Mouse (Mus musculus) erythroid progenitor cell, adult 5-6 weeks (primary cell): Measurements from ENCODE around the gene Baz1a. TPM values are rescaled to one million over a fixed set of nuclear protein-coding genes. Genes with fewer than 3 reads are reported as not detected.
"Not testable (repeated sequence)": the region's sequence is repeated elsewhere in the genome, so short reads cannot be mapped to it uniquely, and the experiment has no call there.

Experiments used
- ATAC-seq: replicated peaks from 2 replicates; pipeline ENCODE4 v1.8.0; 2016; ENCODE audit warnings: moderate number of reproducible peaks, mild to moderate bottlenecking, moderate TSS enrichment, inconsistent platforms; ENCODE audit not compliant: poor library complexity, low FRiP score, severe bottlenecking
- total RNA-seq, 2 experiments: library from RNA; stranded (forward) in 1 of 2; stranded (reverse) in 1 of 2; fragments of 150-400 nt in 1 of 2; fragments of 186-747, 209-891 nt in 1 of 2; gene quantifications; 2 replicates each; pipeline versions ENCODE4 v1.2.3 to v1.2.4; 2015 to 2017; ENCODE audit warnings: low replicate concordance in 2 of 2

Gene Baz1a
- total RNA-seq, 2 experiments from 2014 or later: 72.9 to 191 TPM

- no peak for ATAC-seq
Measured at GRCm38 (mm10) chr12:55015428-55015827, 1.3 kb upstream of the Baz1a start.

GRCm38 (mm10) chr12:55013031-55013430 is 1.1 kb downstream of the Baz1a start:
- no peak for ATAC-seq

- ATAC-seq: no peak
Measured at GRCm38 (mm10) chr12:55007361-55008008, 6.7 kb downstream of the Baz1a start.

- no peak for ATAC-seq
Measured at GRCm38 (mm10) chr12:55006071-55006470, 8.1 kb downstream of the Baz1a start.

- ATAC-seq: no peak
Measured at GRCm38 (mm10) chr12:55004396-55004795, 9.8 kb downstream of the Baz1a start.

GRCm38 (mm10) chr12:55003843-55004242 is 10.3 kb downstream of the Baz1a start:
- ATAC-seq: no peak

GRCm38 (mm10) chr12:55002532-55002931 is 11.6 kb downstream of the Baz1a start:
- ATAC-seq: not testable (repeated sequence)

GRCm38 (mm10) chr12:54999016-54999690 is 15.0 kb downstream of the Baz1a start:
- ATAC-seq: no peak

GRCm38 (mm10) chr12:54998411-54998810 is 15.7 kb downstream of the Baz1a start:
- ATAC-seq: no peak

- ATAC-seq: no peak
Measured at GRCm38 (mm10) chr12:54996979-54997474, 17.1 kb downstream of the Baz1a start.

- ATAC-seq: no peak
Measured at GRCm38 (mm10) chr12:54995965-54996364, 18.2 kb downstream of the Baz1a start.

GRCm38 (mm10) chr12:54994418-54994817 is 19.7 kb downstream of the Baz1a start:
- ATAC-seq: no peak

- no peak for ATAC-seq
Measured at GRCm38 (mm10) chr12:54994068-54994386, 20.1 kb downstream of the Baz1a start.

GRCm38 (mm10) chr12:54993246-54994067 is 20.7 kb downstream of the Baz1a start:
- ATAC-seq: no peak; the same call in 1 of the 2 replicates

- no peak for ATAC-seq
Measured at GRCm38 (mm10) chr12:54992814-54993213, 21.3 kb downstream of the Baz1a start.

- no peak for ATAC-seq
Measured at GRCm38 (mm10) chr12:54988323-54988850, 25.8 kb downstream of the Baz1a start.

GRCm38 (mm10) chr12:54987156-54987555 is 27.0 kb downstream of the Baz1a start:
- no peak for ATAC-seq

- ATAC-seq: peak; percentile 85
Measured at GRCm38 (mm10) chr12:54986052-54986717, 28.0 kb downstream of the Baz1a start, which contains the start of gene Gm20403. Gene Gm20403 (minus strand): TSS chr12:54986529.

- no peak for ATAC-seq
Measured at GRCm38 (mm10) chr12:54985257-54986051, 28.7 kb downstream of the Baz1a start.
